Mouse (Mus musculus): ENCODE results near the gene Gm26602. TPM values are rescaled to one million over a fixed set of nuclear protein-coding genes. Genes with fewer than 3 reads are reported as not detected.
"Not testable (repeated sequence)": the region's sequence is repeated elsewhere in the genome, so short reads cannot be mapped to it uniquely, and the experiment has no call there.

The Gm26602 gene
- polyA plus RNA-seq, 1 experiment from 2014 or later = 1.4 TPM

- under 1% methylated on average over 55 of the region's 57 CpGs for WGBS
- H3K27me3 ChIP-seq (ENCODE audit: insufficient read depth, poor library complexity, severe bottlenecking) = peaks cover 12% of the 10 kb centered on the region
- peaks cover 37% of the 10 kb centered on the region for H3K4me1 ChIP-seq
- DNase-seq (ENCODE audit: low spot score) = no peak
- H3K9me3 ChIP-seq = no peaks in the 10 kb centered on the region
- H3K36me3 ChIP-seq = peaks cover 8% of the 10 kb centered on the region
- H3K4me3 ChIP-seq = peak within 1 kb of the TSS; percentile 71
- H3K27ac ChIP-seq = peak within 1 kb of the TSS; percentile 88
These were observed 36.3 kb upstream of the Gm26602 start, which contains the start of the genes Prtn3 and Plppr3 for GRCm38 (mm10) chr10:79874290-79874862. Prtn3 (plus strand) TSS chr10:79874476. Plppr3 (minus strand) TSS chr10:79874634.

GRCm38 (mm10) chr10:79877174-79877573 lies 33.5 kb upstream of the Gm26602 start:
- DNase-seq (ENCODE audit: low spot score) = no peak
- H3K9me3 ChIP-seq = no peaks in the 10 kb centered on the region
- 32% methylated on average over 1 of the region's 1 CpGs for WGBS

GRCm38 (mm10) chr10:79877757-79878156 lies 32.9 kb upstream of the Gm26602 start:
- no peak for DNase-seq (ENCODE audit: low spot score)
- H3K36me3 ChIP-seq = no peaks in the 10 kb centered on the region
- peaks cover 38% of the 10 kb centered on the region for H3K27me3 ChIP-seq (ENCODE audit: insufficient read depth, poor library complexity, severe bottlenecking)
- no peak overlapping the region for H3K27ac ChIP-seq
- H3K9me3 ChIP-seq = no peaks in the 10 kb centered on the region
- H3K4me1 ChIP-seq = peaks cover 67% of the 10 kb centered on the region
- no peak overlapping the region for H3K4me3 ChIP-seq
- WGBS = 59% methylated on average over 12 of the region's 12 CpGs

More at GRCm38 (mm10) chr10:79877174-79877573, 33.5 kb upstream of the Gm26602 start:
- H3K27ac ChIP-seq = 0 out of 2 replicates have a peak overlapping the region, but pooled peaks have one; percentile 7
- peaks cover 64% of the 10 kb centered on the region for H3K4me1 ChIP-seq
- no peak overlapping the region for H3K4me3 ChIP-seq
- H3K36me3 ChIP-seq = no peaks in the 10 kb centered on the region
- H3K27me3 ChIP-seq (ENCODE audit: insufficient read depth, poor library complexity, severe bottlenecking) = peaks cover 32% of the 10 kb centered on the region

GRCm38 (mm10) chr10:79879527-79879926 lies 31.1 kb upstream of the Gm26602 start:
- H3K4me1 ChIP-seq = peaks cover 61% of the 10 kb centered on the region
- DNase-seq (ENCODE audit: low spot score) = no peak
- WGBS = 30% methylated on average over 3 of the region's 3 CpGs

GRCm38 (mm10) chr10:79880721-79881120 lies 29.9 kb upstream of the Gm26602 start:
- Histone ChIP-seq H3K4me3 (peak overlapping the region; percentile 30; the same call in 1 of the 2 replicates), H3K27ac (0 out of 2 replicates have a peak overlapping the region, but pooled peaks have one; percentile 48), H3K9me3 (no peaks in the 10 kb centered on the region), H3K36me3 (no peaks in the 10 kb centered on the region), H3K27me3 (ENCODE audit: insufficient read depth, poor library complexity, severe bottlenecking) (peaks cover 38% of the 10 kb centered on the region), H3K4me1 (peaks cover 53% of the 10 kb centered on the region)
- DNase-seq (ENCODE audit: low spot score) = no peak
- WGBS = 20% methylated on average over 9 of the region's 9 CpGs

More at GRCm38 (mm10) chr10:79879527-79879926, 31.1 kb upstream of the Gm26602 start:
- Histone ChIP-seq H3K9me3 (no peaks in the 10 kb centered on the region), H3K27me3 (ENCODE audit: insufficient read depth, poor library complexity, severe bottlenecking) (peaks cover 45% of the 10 kb centered on the region), H3K27ac (no peak overlapping the region), H3K36me3 (no peaks in the 10 kb centered on the region), H3K4me3 (no peak overlapping the region)

- H3K27ac ChIP-seq = no peak overlapping the region; the same call in 1 of the 2 replicates
- peak overlapping the region; percentile 44 for H3K4me3 ChIP-seq
- no peaks in the 10 kb centered on the region for H3K9me3 ChIP-seq
- WGBS = 8% methylated on average over 22 of the region's 22 CpGs
- H3K4me1 ChIP-seq = peaks cover 51% of the 10 kb centered on the region
- peaks cover 38% of the 10 kb centered on the region for H3K27me3 ChIP-seq (ENCODE audit: insufficient read depth, poor library complexity, severe bottlenecking)
- no peaks in the 10 kb centered on the region for H3K36me3 ChIP-seq
- DNase-seq (ENCODE audit: low spot score) = no peak
These were observed 28.7 kb upstream of the Gm26602 start for GRCm38 (mm10) chr10:79881981-79882380.

GRCm38 (mm10) chr10:79883297-79884084 lies 27.2 kb upstream of the Gm26602 start:
- DNase-seq (ENCODE audit: low spot score) = peak; percentile 88
- Histone ChIP-seq H3K4me3 (peak overlapping the region; percentile 16), H3K9me3 (no peaks in the 10 kb centered on the region), H3K27me3 (ENCODE audit: insufficient read depth, poor library complexity, severe bottlenecking) (peaks cover 49% of the 10 kb centered on the region), H3K36me3 (no peaks in the 10 kb centered on the region), H3K27ac (0 out of 2 replicates have a peak overlapping the region, but pooled peaks have one; percentile 29), H3K4me1 (peaks cover 47% of the 10 kb centered on the region)
- WGBS = 13% methylated on average over 22 of the region's 22 CpGs

- H3K27me3 ChIP-seq (ENCODE audit: insufficient read depth, poor library complexity, severe bottlenecking) = peaks cover 50% of the 10 kb centered on the region
- H3K4me3 ChIP-seq = no peak overlapping the region
- no peaks in the 10 kb centered on the region for H3K9me3 ChIP-seq
- H3K36me3 ChIP-seq = no peaks in the 10 kb centered on the region
- H3K27ac ChIP-seq = no peak overlapping the region
- no peak for DNase-seq (ENCODE audit: low spot score)
- H3K4me1 ChIP-seq = peaks cover 43% of the 10 kb centered on the region
- 67% methylated on average over 4 of the region's 4 CpGs for WGBS
These were observed 26.2 kb upstream of the Gm26602 start for GRCm38 (mm10) chr10:79884446-79884845.

- 74% methylated on average over 3 of the region's 3 CpGs for WGBS
- H3K27me3 ChIP-seq (ENCODE audit: insufficient read depth, poor library complexity, severe bottlenecking) = peaks cover 50% of the 10 kb centered on the region
These were observed 25.7 kb upstream of the Gm26602 start for GRCm38 (mm10) chr10:79884938-79885337.

GRCm38 (mm10) chr10:79886054-79886453 lies 24.6 kb upstream of the Gm26602 start, which contains the start of gene Elane:
Elane (plus strand) TSS chr10:79886247.
- H3K4me3 ChIP-seq = no peak within 1 kb of the TSS
- H3K27me3 ChIP-seq (ENCODE audit: insufficient read depth, poor library complexity, severe bottlenecking) = peaks cover 40% of the 10 kb centered on the region
- H3K27ac ChIP-seq = no peak within 1 kb of the TSS
- H3K4me1 ChIP-seq = peaks cover 28% of the 10 kb centered on the region
- H3K9me3 ChIP-seq = no peaks in the 10 kb centered on the region
- H3K36me3 ChIP-seq = no peaks in the 10 kb centered on the region
- 84% methylated on average over 6 of the region's 6 CpGs for WGBS
- no peak for DNase-seq (ENCODE audit: low spot score)

More at GRCm38 (mm10) chr10:79884938-79885337, 25.7 kb upstream of the Gm26602 start:
- H3K36me3 ChIP-seq; H3K27ac ChIP-seq; DNase-seq (ENCODE audit: low spot score); H3K9me3 ChIP-seq; H3K4me3 ChIP-seq: not testable (repeated sequence)
- peaks cover 39% of the 10 kb centered on the region for H3K4me1 ChIP-seq

- Histone ChIP-seq H3K4me3 (no peak overlapping the region), H3K4me1 (peaks cover 23% of the 10 kb centered on the region), H3K27ac (no peak overlapping the region), H3K36me3 (no peaks in the 10 kb centered on the region), H3K27me3 (ENCODE audit: insufficient read depth, poor library complexity, severe bottlenecking) (peaks cover 40% of the 10 kb centered on the region), H3K9me3 (no peaks in the 10 kb centered on the region)
- 82% methylated on average over 8 of the region's 8 CpGs for WGBS
- DNase-seq (ENCODE audit: low spot score) = no peak
These were observed 24.0 kb upstream of the Gm26602 start for GRCm38 (mm10) chr10:79886611-79887010.

- WGBS = 84% methylated on average over 2 of the region's 2 CpGs
- Histone ChIP-seq H3K27me3 (ENCODE audit: insufficient read depth, poor library complexity, severe bottlenecking) (peaks cover 21% of the 10 kb centered on the region; the same call in 1 of the 2 replicates), H3K27ac (no peak overlapping the region), H3K4me3 (no peak overlapping the region), H3K4me1 (0 out of 2 replicates have a peak, but pooled peaks cover 3% of the 10 kb centered on the region), H3K9me3 (no peaks in the 10 kb centered on the region), H3K36me3 (peaks cover 3% of the 10 kb centered on the region; the same call in 1 of the 2 replicates)
- no peak for DNase-seq (ENCODE audit: low spot score)
These were observed 21.3 kb upstream of the Gm26602 start for GRCm38 (mm10) chr10:79889386-79889785.

GRCm38 (mm10) chr10:79890670-79891069 lies 20.0 kb upstream of the Gm26602 start, which contains the start of gene Cfd:
Cfd (plus strand) TSS chr10:79890853.
- no peak for DNase-seq (ENCODE audit: low spot score)
- Histone ChIP-seq H3K36me3 (peaks cover 13% of the 10 kb centered on the region), H3K27ac (no peak within 1 kb of the TSS; the same call in 1 of the 2 replicates), H3K4me3 (no peak within 1 kb of the TSS), H3K9me3 (no peaks in the 10 kb centered on the region), H3K4me1 (0 out of 2 replicates have a peak, but pooled peaks cover 3% of the 10 kb centered on the region), H3K27me3 (ENCODE audit: insufficient read depth, poor library complexity, severe bottlenecking) (peaks cover 19% of the 10 kb centered on the region; the same call in 1 of the 2 replicates)
- 36% methylated on average over 5 of the region's 5 CpGs for WGBS

All from heart, embryonic 10.5 days (tissue).